Mouse (Mus musculus) gonadal fat pad, adult 2 months (tissue): ENCODE data around the gene Gm20388. TPM values are rescaled to one million over a fixed set of nuclear protein-coding genes. Genes with fewer than 3 reads are reported as not detected.
"Not testable (repeated sequence)": the region's sequence is repeated elsewhere in the genome, so short reads cannot be mapped to it uniquely, and the experiment has no call there.

ENCODE experiments used
- DNase-seq: peaks from one replicate; pipeline ENCODE4 v3.0.0-alpha.2; 2012; ENCODE audit warnings: low read depth
- polyA plus RNA-seq: library from polyadenylated mRNA; depleted of rRNA; stranded (reverse); fragments of >200 nt; gene quantifications from 2 replicates; pipeline ENCODE4 v1.2.3, GENCODE M21; 2012

Gene Gm20388
- polyA plus RNA-seq, 1 experiment: 119 TPM

- DNase-seq: no peak
These were observed 2657.5 kb downstream of the Gm20388 start for GRCm38 (mm10) chr8:122568109-122568504.

GRCm38 (mm10) chr8:122568881-122569309 is 2658.3 kb downstream of the Gm20388 start:
- DNase-seq: no peak

- no peak for DNase-seq
These were observed 2658.7 kb downstream of the Gm20388 start for GRCm38 (mm10) chr8:122569329-122569728.

GRCm38 (mm10) chr8:122569996-122570395 is 2659.4 kb downstream of the Gm20388 start:
- no peak for DNase-seq

GRCm38 (mm10) chr8:122571153-122571552 is 2660.5 kb downstream of the Gm20388 start:
- no peak for DNase-seq

- DNase-seq: no peak
These were observed 2661.2 kb downstream of the Gm20388 start for GRCm38 (mm10) chr8:122571750-122572267.

- DNase-seq: no peak
These were observed 2662.1 kb downstream of the Gm20388 start for GRCm38 (mm10) chr8:122572751-122573150.

GRCm38 (mm10) chr8:122573176-122573575 is 2662.5 kb downstream of the Gm20388 start:
- not testable (repeated sequence) for DNase-seq

GRCm38 (mm10) chr8:122573577-122573976 is 2662.9 kb downstream of the Gm20388 start:
- no peak for DNase-seq

GRCm38 (mm10) chr8:122574264-122574663 is 2663.6 kb downstream of the Gm20388 start:
- DNase-seq: no peak

- no peak for DNase-seq
These were observed 2664.1 kb downstream of the Gm20388 start for GRCm38 (mm10) chr8:122574667-122575251.

- DNase-seq: no peak
These were observed 2664.6 kb downstream of the Gm20388 start for GRCm38 (mm10) chr8:122575286-122575685.

- DNase-seq: no peak
These were observed 2665.3 kb downstream of the Gm20388 start for GRCm38 (mm10) chr8:122575735-122576647.

GRCm38 (mm10) chr8:122576648-122577022 is 2666.0 kb downstream of the Gm20388 start, which contains the start of gene Aprt:
Gene Aprt, minus strand, starts transcription at chr8:122576909.
- DNase-seq: no peak

GRCm38 (mm10) chr8:122577116-122577515 is 2666.5 kb downstream of the Gm20388 start:
- DNase-seq: no peak

GRCm38 (mm10) chr8:122579196-122579595 is 2668.6 kb downstream of the Gm20388 start:
- no peak for DNase-seq

GRCm38 (mm10) chr8:122580926-122581325 is 2670.3 kb downstream of the Gm20388 start:
- no peak for DNase-seq

- no peak for DNase-seq
These were observed 2674.3 kb downstream of the Gm20388 start for GRCm38 (mm10) chr8:122584981-122585380.

GRCm38 (mm10) chr8:122585411-122585891 is 2674.8 kb downstream of the Gm20388 start:
- DNase-seq: no peak

GRCm38 (mm10) chr8:122586171-122586570 is 2675.5 kb downstream of the Gm20388 start:
- DNase-seq: no peak

GRCm38 (mm10) chr8:122586749-122587148 is 2676.1 kb downstream of the Gm20388 start:
- DNase-seq: no peak

- DNase-seq: no peak
These were observed 2682.6 kb downstream of the Gm20388 start for GRCm38 (mm10) chr8:122593240-122593639.
